Mouse (Mus musculus) erythroblast, embryonic 14.5 days (primary cell): ENCODE measurements around the gene Gm26620.

Source experiments
- GATA1 ChIP-seq: IDR thresholded peaks from 2 replicates; pipeline ENCODE4 v1.6.1; 2012; ENCODE audit warnings: low read length, inconsistent platforms, mixed read lengths
- TAL1 ChIP-seq: IDR thresholded peaks from 3 replicates; pipeline ENCODE4 v1.6.1; 2012; ENCODE audit warnings: low read length, inconsistent platforms, mixed read lengths

- TF ChIP-seq TAL1: no peak
- TF ChIP-seq GATA1: no peak
Measured at GRCm38 (mm10) chr1:170924485-170924884, 39.6 kb downstream of the Gm26620 start.
